Mouse (Mus musculus): ENCODE measurements at regions not wholly inside any gene's neighbourhood (a gene's known extent, or its start where the extent isn't known, plus 50 kb on each side); places are given as distances from the start of the nearest gene placed in this dataset.

- peak; percentile 75 for ATAC-seq (replicated peaks; ENCODE audit: poor library complexity)
Measured at GRCm38 (mm10) chr14:48330965-48331622, 114.8 kb upstream of the Tmem260 start.

DNA sequence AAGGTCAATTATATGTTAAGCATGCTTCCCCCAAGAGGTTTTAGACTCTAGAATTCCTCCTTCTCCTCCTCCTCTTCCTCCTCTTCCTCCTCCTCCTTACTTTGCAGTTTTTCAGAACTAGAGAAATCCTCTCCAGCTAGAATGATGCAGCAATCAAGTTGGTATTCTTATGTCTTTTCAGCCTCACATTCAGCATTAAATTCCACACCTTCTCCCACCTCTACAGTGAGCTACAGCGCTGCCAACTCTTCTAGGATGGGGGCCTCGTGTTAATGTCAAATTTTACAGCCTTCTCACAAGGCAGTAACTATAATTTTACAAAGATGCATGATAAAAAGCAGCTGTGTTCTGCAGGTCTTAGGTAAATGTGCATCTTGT, 114.3 kb upstream of the Tmem260 start:
- ATAC-seq (replicated peaks; ENCODE audit: poor library complexity) = no peak

GRCm38 (mm10) chr14:48332193-48332592, 113.7 kb upstream of the Tmem260 start:
- no peak for ATAC-seq (replicated peaks; ENCODE audit: poor library complexity)

DNA sequence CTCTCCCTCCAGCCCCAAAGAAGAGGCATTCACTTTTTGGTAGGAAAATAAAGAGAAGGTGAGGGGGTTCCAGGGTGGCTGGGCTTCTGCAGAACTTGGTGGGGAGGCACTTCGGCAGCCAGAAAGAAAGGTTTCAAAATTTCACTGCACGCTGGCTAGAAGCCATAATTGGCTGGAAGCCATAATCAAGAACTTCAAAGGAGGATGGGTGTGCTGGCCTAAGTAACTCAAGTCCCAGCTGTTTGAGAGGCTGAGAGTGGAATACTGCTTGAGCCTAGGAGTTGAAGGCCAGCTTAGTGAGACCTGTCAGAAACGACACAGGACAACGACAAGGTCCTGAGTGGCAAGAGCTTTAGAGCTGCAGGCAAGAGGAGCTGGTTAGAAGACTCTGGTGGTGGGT, 113.3 kb upstream of the Tmem260 start:
- no peak for ATAC-seq (replicated peaks; ENCODE audit: poor library complexity)

DNA sequence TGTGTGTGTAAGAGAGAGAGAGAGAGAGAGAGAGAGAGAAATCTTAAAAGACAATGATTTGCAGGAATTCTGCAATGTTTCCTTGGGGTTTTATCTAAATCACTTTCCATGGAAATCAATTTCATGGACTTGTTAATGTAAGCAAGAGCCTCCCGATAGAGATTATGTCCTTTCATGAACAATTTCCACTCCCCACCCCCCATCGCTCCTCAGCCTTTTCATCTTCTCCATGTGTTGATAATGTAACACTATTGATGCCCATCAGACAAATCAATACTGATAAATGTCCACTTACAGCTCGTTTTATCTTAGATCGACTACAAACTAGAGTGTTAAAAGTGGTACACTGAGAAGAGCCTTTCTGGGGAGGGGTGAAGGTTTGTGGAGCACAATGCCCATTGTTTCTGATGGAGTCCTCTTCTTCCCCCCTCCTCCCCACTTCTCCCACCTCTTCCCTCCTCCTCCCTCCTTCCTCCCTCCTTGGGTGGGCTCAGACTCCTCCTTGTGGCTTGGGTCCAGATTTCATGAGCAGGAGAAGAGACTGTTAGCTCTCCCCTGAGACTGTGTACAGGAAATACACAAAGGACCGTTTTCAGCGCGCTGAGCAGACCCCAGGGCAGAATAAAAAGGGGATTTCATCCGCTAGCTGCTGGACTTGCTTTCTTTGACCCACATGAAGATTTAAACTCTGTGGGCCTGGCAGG, 111.7 kb upstream of the Tmem260 start:
- ATAC-seq (replicated peaks; ENCODE audit: poor library complexity) = no peak

DNA sequence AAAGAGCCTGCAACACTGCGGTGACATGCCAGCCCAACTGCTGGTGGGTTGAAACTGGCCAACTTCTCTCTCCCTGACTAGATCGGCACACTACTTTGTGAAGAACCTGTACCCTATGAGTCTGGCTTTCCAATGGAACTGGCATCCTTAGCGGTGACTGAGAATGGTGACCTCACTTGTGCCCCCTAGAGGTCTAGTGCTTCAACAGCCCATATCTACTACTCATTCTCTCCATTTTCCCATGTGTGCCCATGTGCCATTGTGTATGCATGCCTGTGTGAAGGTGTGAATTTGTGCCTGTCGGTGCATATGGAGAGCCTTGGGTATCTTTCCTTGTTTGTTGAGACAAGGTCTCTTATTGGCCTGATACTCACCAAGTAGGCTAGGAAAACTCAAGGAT, 106.5 kb upstream of the Tmem260 start:
- no peak for ATAC-seq (replicated peaks; ENCODE audit: poor library complexity)

DNA sequence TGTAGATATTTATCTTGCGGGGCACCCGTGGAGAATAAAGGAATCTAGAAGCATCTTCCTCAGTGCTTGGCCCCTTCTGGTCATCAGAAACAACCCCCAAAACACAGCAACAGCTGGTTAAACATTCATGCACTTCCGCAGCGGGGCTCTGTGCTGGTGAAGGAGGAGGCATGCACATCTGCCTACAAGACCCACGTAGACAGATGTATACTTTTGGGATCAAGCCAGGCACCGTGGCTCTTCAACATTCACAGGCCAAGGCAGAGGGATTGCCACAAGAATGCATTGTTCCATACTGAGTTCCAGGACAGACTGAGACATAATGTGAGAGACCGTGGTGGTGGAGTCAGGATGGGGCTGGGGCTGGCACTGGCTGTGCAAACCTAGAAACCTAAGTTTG, 103.0 kb upstream of the Tmem260 start:
- ATAC-seq (replicated peaks; ENCODE audit: poor library complexity) = no peak

- ATAC-seq (replicated peaks; ENCODE audit: poor library complexity) = no peak
Measured at GRCm38 (mm10) chr14:48345956-48346355, 100.0 kb upstream of the Tmem260 start.

GRCm38 (mm10) chr14:48349392-48350044, 96.4 kb upstream of the Tmem260 start:
- no peak for ATAC-seq (replicated peaks; ENCODE audit: poor library complexity)

DNA sequence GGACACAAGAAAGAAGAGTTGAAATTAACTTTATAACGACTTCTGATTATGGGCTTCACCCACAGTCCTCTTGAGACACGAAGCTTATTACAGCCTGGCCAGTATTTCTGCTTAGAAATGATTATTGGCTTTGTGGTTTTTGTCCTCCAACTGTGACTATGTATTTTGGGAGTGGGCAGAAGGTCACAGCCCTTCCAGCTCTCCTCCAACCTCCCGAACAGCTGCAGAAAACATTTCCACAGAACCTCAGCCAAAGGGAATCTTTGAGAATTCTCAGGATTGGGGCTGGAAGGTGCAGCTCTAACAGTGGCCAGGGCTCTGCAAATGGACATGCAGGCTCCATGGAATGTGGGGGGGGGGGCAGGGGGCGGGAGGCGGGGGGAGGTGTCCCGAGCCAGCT, 94.3 kb upstream of the Tmem260 start:
- ATAC-seq (replicated peaks; ENCODE audit: poor library complexity) = no peak

DNA sequence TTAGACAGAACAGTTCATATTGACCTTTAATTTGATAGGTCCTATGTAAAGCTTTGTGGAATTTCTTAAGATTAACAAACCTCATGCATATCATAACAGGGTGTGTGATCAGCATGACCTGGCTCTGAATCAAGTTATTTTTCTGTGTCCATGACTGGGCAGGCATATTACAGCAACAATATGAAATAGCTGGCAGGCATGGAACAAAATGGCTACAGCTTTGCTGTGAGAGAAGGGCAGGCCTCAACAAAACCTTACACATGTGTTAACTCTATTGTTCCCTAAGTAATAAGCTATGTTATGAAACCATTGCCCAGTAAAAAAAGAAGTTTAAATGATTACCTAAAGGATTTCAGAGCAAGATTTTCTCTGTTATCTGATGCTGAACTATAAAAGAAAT, 93.1 kb upstream of the Tmem260 start:
- ATAC-seq (replicated peaks; ENCODE audit: poor library complexity) = no peak

- ATAC-seq (replicated peaks; ENCODE audit: poor library complexity) = no peak
Measured at GRCm38 (mm10) chr14:48354176-48354575, 91.7 kb upstream of the Tmem260 start.

GRCm38 (mm10) chr14:48357441-48357840, 88.5 kb upstream of the Tmem260 start:
- ATAC-seq (replicated peaks; ENCODE audit: poor library complexity) = no peak

GRCm38 (mm10) chr14:48358487-48359159, 87.3 kb upstream of the Tmem260 start:
- ATAC-seq (replicated peaks; ENCODE audit: poor library complexity) = 0 out of 2 replicates have a peak, but pooled peaks have one; percentile 39

DNA sequence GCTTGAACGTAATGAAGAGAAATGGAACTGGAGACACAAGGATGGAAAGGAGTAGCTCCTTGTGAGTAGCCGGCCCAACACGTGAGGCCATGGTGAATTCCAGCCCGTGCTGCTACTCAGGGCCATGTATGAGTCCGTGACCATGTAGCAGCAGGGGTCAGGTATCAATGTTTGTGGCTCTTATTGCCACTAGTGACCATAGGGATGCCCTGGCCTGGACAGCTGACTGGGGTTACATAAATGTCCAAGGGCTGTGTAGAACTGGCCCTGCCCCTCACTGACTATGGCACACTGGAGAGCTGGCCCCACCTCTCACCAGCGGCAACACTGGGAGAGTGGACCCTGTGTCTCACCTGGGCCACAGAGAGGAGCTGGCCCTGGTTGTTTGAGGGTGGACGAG, 84.1 kb upstream of the Tmem260 start:
- ATAC-seq (replicated peaks; ENCODE audit: poor library complexity) = no peak

GRCm38 (mm10) chr14:48367006-48367405, 78.9 kb upstream of the Tmem260 start:
- peak; percentile 58 for ATAC-seq (replicated peaks; ENCODE audit: poor library complexity)

GRCm38 (mm10) chr14:48370322-48370721, 75.6 kb upstream of the Tmem260 start:
- peak; percentile 71 for ATAC-seq (replicated peaks; ENCODE audit: poor library complexity)

- ATAC-seq (replicated peaks; ENCODE audit: poor library complexity) = 0 out of 2 replicates have a peak, but pooled peaks have one; percentile 29
Measured at GRCm38 (mm10) chr14:48371766-48372165, 74.2 kb upstream of the Tmem260 start.

GRCm38 (mm10) chr14:48376112-48376511, 69.8 kb upstream of the Tmem260 start:
- ATAC-seq (replicated peaks; ENCODE audit: poor library complexity) = no peak

All from megakaryocyte progenitor cell, adult 5-6 weeks (primary cell).